Mouse (Mus musculus) ES-Bruce4 (cell line): ENCODE measurements around the gene Tbc1d16.

Experiments used
- CTCF ChIP-seq: IDR thresholded peaks from one replicate; pipeline ENCODE4 v1.8.1; 2011; ENCODE audit warnings: low read depth, low read length
- POLR2A ChIP-seq: IDR thresholded peaks from one replicate; pipeline ENCODE4 v1.8.1; 2011; ENCODE audit warnings: low read length; ENCODE audit not compliant: insufficient read depth

GRCm38 (mm10) chr11:119127686-119128473, 100.4 kb downstream of the Tbc1d16 start:
- TF ChIP-seq CTCF (no peak), POLR2A (no peak)
